Mouse (Mus musculus) testis, adult 2 months (tissue): ENCODE data around the gene Clic4.

Experiments
- CTCF ChIP-seq: fragments of 200-500 bp; IDR thresholded peaks from 2 replicates; pipeline ENCODE4 v1.5.1; 2012; ENCODE audit warnings: low read depth, mild to moderate bottlenecking, inconsistent platforms, low read length, moderate library complexity; ENCODE audit not compliant: control insufficient read depth, insufficient read depth, insufficient replicate concordance
- POLR2A ChIP-seq: fragments of 200-500 bp; IDR thresholded peaks from 2 replicates; pipeline ENCODE4 v1.6.1; 2012; ENCODE audit warnings: low read depth, mild to moderate bottlenecking, inconsistent platforms, low read length, moderate library complexity; ENCODE audit not compliant: control insufficient read depth

GRCm38 (mm10) chr4:135201771-135202170, 70.8 kb downstream of the Clic4 start:
- no peak for TF ChIP-seq CTCF
- TF ChIP-seq POLR2A = no peak
